Mouse (Mus musculus): ENCODE results near the gene Ppp1r1b. TPM values are rescaled to one million over a fixed set of nuclear protein-coding genes. Genes with fewer than 3 reads are reported as not detected.

Gene Ppp1r1b
- polyA plus RNA-seq, 1 experiment from 2014 or later: 0.41 TPM

DNA sequence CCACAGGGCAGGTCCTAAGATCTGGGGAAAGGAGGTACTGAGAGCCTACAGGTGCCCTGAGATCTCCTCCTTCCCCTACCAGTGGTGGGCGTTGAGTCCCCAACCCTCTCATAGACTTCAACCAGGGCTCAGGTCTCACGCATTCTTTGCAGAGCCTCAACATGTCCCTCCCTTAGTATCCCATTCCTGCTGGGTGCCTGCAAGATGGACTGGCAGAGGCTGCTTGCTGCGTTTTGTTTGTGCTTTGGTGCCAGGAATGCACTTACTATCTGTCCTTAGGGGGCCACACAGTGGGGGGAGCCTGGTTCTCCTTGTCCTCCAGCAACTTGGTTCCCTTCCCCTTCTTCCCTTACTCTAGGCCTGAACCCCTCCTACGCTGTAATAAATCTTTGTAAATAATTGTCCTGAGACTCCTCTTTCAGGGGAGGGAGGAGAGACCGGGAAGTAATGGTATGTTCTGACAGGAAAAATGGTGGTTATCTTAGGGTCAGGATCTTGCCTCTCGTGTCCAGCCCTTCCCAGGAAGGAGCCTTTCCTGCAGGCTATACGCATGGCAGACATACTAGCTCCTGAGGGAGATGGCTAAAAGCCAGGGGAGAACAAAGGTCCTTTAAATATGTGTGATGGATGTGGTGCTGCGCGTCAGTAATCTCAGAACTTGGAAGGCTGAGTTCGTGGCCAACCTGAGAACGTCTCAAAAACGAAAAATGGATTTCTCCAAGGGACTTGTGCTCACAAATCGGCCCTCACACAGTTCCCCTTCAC is 9.4 kb downstream of the Ppp1r1b start:
- Histone ChIP-seq H3K9me3 (no peaks in the 10 kb centered on the region), H3K4me3 (peak overlapping the region; percentile 81), H3K36me3 (replicated peaks) (no peaks in the 10 kb centered on the region), H3K27me3 (ENCODE audit: poor library complexity, severe bottlenecking) (peaks cover 47% of the 10 kb centered on the region), H3K27ac (peak overlapping the region; percentile 93), H3K4me1 (peaks cover 73% of the 10 kb centered on the region)
- 10% methylated on average over 13 of the region's 13 CpGs for WGBS
- DNase-seq (ENCODE audit: extremely low spot score, low spot score): no peak

DNA sequence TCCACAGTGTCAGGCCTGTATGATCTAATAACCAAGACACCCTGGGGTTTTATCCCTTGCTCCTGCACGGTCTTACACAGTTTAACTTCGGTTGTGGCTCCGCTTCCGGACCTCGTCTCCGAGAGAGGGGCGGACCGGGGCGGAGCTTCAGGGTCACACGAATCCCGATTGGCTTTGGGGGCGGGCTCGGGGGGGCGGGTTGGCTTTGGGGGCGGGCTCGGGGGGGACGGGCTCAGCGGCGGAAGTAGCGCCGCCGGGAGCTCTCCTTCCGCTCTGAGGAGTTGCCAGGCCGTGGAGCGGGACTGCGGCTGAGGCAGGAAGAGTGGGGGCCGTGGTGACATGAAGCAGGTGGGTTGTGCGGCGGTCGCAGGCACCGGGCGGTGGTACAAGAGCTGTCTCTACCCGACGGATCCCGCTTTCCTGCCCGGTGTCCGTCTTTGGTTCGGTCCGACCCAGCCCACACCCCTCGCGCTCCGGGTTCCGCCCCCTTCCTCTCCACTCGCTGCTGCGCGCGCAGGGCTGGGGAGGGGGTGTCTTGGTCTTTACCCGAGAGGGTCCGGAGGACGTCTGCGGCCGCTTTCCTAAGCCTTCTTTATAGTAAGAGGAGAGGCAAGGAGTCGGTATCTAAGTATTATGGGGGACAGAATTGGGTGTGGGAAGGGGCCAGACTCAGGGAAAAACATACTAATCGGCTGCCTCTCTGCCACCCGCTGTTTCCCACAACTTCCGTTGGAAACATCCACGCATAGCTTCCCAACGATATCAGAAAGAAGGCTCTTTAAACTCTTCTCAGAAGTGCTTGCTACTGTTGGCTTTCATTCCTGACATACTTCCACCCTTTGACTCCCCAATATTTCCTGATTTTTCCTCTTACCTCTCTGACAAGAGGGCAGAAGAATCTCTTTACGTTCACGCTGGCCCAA is 10.2 kb downstream of the Ppp1r1b start, which contains the start of gene Stard3:
Gene Stard3, plus strand, starts transcription at position 208 of the 923 bp plus-strand sequence.
- under 1% methylated on average over 60 of the region's 60 CpGs for WGBS
- H3K4me3 ChIP-seq: peak within 1 kb of the TSS; percentile 81
- DNase-seq (ENCODE audit: extremely low spot score, low spot score): peak; percentile 90
- H3K27ac ChIP-seq: peak within 1 kb of the TSS; percentile 93
- peaks cover 38% of the 10 kb centered on the region for H3K27me3 ChIP-seq (ENCODE audit: poor library complexity, severe bottlenecking)
- H3K36me3 ChIP-seq (replicated peaks): no peaks in the 10 kb centered on the region
- H3K4me1 ChIP-seq: peaks cover 78% of the 10 kb centered on the region
- H3K9me3 ChIP-seq: no peaks in the 10 kb centered on the region

DNA sequence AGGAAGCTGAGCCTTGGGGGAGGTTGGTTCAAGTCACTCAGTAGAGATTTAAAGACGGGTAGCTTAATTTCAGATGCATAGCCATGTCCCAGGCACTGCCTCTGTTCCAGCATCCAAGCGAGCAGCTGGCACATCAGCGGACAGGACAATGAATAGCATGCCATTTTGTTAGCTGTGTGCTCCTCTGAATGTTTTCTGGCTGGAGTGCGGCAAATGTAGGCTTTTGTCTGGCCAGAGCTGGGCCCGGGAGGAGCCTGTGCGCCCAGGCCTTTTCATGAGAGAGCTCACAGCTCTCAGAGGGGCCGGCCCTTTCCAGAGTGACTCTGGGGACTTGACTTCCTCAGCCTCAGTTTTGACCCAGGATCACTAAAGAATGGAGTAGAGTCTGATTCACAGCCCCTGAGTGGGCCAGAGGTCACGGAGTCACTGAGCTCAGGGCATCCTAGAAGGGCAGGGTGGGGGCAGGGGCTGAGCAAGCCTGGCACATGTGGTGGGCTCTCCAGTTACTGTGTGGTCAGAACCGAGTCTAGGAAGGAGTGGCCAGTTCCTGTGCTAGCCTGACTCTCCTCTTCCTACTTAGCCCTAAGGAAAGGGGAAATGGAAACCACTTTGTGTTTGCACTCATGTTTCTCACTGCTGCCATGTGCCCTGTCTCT is 12.8 kb downstream of the Ppp1r1b start:
- no peak for DNase-seq (ENCODE audit: extremely low spot score, low spot score)
- 59% methylated on average over 9 of the region's 9 CpGs for WGBS
- Histone ChIP-seq H3K36me3 (replicated peaks) (no peaks in the 10 kb centered on the region), H3K4me1 (peaks cover 59% of the 10 kb centered on the region), H3K4me3 (no peak overlapping the region), H3K9me3 (no peaks in the 10 kb centered on the region), H3K27ac (peak overlapping the region; percentile 27), H3K27me3 (ENCODE audit: poor library complexity, severe bottlenecking) (peaks cover 13% of the 10 kb centered on the region)

DNA sequence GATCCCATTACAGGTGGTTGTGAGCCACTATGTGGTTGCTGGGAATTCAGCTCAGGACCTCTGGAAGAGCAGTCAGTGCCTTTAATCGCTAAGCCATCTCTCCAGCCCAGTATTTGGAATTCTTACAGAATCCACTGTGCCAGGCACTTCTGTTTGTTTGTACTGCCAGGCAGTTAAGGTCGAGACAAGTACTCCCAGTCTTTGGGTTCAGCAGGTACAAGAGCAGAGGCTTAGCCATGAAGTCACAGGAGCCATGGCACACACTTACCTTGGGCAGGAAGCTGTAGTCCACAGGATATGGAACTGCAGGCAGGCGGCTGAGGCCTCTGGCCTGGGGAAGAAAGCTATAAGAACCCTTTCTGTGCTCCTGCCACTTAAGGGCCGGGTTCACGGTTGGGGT is 15.6 kb downstream of the Ppp1r1b start:
- Histone ChIP-seq H3K27me3 (ENCODE audit: poor library complexity, severe bottlenecking) (no peaks in the 10 kb centered on the region), H3K9me3 (no peaks in the 10 kb centered on the region), H3K27ac (no peak overlapping the region), H3K4me3 (no peak overlapping the region), H3K36me3 (replicated peaks) (no peaks in the 10 kb centered on the region; the same call in 1 of the 2 replicates), H3K4me1 (peaks cover 40% of the 10 kb centered on the region)
- no peak for DNase-seq (ENCODE audit: extremely low spot score, low spot score)
- WGBS: 90% methylated on average over 5 of the region's 5 CpGs

DNA sequence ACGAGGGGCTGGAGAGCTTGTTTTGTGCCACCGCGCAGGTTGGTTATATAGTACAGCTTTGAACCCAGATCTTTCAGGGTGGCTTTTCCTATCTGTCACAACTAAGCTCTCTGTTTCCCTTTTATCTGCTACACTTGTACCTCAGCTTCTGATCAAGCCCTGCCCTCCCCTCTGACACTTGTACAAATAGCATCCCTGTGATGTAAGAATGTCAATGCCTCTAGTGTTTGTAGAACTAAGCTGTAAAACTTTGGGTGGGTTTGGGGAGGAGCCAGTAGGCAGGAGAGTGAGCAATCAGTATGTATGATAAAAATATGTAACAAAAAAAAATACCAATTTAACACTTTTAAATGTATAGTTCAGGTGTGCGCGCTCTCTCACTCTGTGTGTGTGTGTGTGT is 16.2 kb downstream of the Ppp1r1b start:
- no peaks in the 10 kb centered on the region; the same call in 1 of the 2 replicates for H3K36me3 ChIP-seq (replicated peaks)
- H3K27ac ChIP-seq: no peak overlapping the region
- WGBS: 94% methylated on average over 5 of the region's 5 CpGs
- H3K4me3 ChIP-seq: no peak overlapping the region
- H3K4me1 ChIP-seq: peaks cover 34% of the 10 kb centered on the region
- DNase-seq (ENCODE audit: extremely low spot score, low spot score): no peak
- H3K27me3 ChIP-seq (ENCODE audit: poor library complexity, severe bottlenecking): no peaks in the 10 kb centered on the region
- H3K9me3 ChIP-seq: no peaks in the 10 kb centered on the region

DNA sequence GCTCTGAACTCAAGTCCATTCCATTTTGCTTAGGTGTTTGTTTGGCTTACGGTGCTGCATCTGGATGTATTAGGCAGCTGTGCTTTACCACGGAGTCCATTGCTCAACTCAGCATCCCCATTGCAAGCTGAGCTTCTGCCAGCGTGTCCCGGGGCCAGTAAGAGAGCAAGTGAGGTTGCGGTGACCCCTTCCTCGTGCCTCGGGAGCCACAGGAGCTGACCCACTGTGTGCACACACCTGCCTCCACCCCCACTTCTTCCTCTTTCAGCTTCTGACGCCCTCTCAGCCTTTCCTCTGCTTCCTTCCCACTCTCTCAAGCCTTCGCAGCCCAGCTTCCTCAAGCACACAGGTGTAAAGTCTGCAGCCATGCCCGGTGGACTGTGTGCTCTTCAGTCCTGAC is 18.1 kb downstream of the Ppp1r1b start:
- no peak overlapping the region for H3K27ac ChIP-seq
- H3K9me3 ChIP-seq: no peaks in the 10 kb centered on the region
- no peaks in the 10 kb centered on the region for H3K27me3 ChIP-seq (ENCODE audit: poor library complexity, severe bottlenecking)
- DNase-seq (ENCODE audit: extremely low spot score, low spot score): no peak
- peaks cover 31% of the 10 kb centered on the region for H3K4me1 ChIP-seq
- no peaks in the 10 kb centered on the region; the same call in 1 of the 2 replicates for H3K36me3 ChIP-seq (replicated peaks)
- 83% methylated on average over 10 of the region's 10 CpGs for WGBS
- H3K4me3 ChIP-seq: no peak overlapping the region

DNA sequence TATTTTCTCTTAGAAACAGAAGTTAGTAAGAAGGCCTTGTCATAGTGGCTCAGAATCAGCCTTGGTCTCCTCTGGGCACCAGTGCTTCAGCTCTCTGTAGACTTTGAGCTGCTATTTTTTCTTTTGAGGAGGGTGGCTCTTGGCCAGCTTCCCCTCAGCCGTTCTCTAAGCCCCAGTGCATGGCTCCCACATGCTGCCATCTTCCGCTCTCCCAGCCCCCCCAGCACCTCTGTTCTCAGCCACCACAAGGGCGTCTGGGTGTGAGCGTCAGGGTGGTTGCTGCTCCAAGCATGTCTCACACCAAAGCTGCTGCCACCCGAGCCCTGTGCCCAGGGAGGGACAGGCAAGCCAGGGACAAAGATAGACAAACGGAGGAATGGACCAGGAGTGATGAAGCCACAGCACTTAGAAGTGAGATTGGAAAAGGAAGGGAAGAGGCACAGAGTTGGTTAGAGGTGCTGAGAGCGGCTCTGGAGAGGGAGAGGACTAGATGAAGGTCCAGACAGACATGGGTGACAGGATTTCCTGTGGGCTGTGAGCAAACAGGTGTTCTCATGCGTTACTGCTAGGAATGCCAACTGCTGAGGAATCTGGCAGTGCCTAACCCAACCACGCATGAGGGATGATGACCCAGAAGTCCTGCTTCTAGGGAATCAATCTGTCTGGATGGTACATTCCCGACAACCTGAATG is 19.1 kb downstream of the Ppp1r1b start:
- H3K4me3 ChIP-seq: no peak overlapping the region
- WGBS: 90% methylated on average over 10 of the region's 10 CpGs
- no peaks in the 10 kb centered on the region for H3K27me3 ChIP-seq (ENCODE audit: poor library complexity, severe bottlenecking)
- no peak for DNase-seq (ENCODE audit: extremely low spot score, low spot score)
- no peaks in the 10 kb centered on the region for H3K9me3 ChIP-seq
- H3K27ac ChIP-seq: no peak overlapping the region
- H3K36me3 ChIP-seq (replicated peaks): no peaks in the 10 kb centered on the region; the same call in 1 of the 2 replicates
- peaks cover 32% of the 10 kb centered on the region for H3K4me1 ChIP-seq

DNA sequence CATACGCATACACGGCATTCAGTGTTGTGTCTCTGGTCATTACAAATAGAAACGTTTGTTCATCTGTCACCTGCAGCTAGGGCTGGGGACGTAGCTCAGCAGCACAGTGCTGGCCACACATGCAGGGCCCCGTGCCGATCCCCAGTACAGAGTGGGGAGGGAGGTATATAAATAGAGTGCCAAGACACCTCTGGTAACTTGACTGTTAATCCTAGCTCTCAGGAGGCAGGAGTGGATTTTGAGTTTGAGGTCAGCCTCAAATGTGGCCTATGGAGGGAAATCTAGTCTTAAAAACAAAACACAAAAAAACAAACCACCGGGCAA is 19.6 kb downstream of the Ppp1r1b start:
- Histone ChIP-seq H3K4me3 (no peak overlapping the region), H3K27me3 (ENCODE audit: poor library complexity, severe bottlenecking) (no peaks in the 10 kb centered on the region), H3K36me3 (replicated peaks) (peaks cover 3% of the 10 kb centered on the region; the same call in 1 of the 2 replicates), H3K9me3 (no peaks in the 10 kb centered on the region), H3K27ac (no peak overlapping the region), H3K4me1 (peaks cover 36% of the 10 kb centered on the region)
- 90% methylated on average over 7 of the region's 7 CpGs for WGBS
- no peak for DNase-seq (ENCODE audit: extremely low spot score, low spot score)

DNA sequence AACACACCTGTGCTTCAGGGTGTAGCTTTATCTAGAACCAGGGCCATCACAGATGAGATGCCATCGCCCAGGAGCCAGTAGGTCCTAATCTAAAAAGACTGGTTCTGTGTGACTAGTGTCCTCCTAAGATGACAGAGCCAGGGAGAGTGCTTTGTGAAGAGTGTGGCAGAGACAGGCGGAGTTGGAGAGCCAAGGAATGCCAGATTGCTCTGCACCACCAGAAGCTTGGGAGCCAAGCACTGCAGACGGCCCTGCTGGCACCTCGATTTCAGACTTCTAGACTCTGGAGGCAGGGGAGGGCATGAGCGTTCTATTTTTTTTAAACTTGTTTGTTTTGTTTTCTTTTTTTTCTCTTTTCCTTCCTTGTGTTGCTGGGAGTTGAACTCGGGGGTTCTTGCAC is 21.1 kb downstream of the Ppp1r1b start:
- DNase-seq (ENCODE audit: extremely low spot score, low spot score): no peak
- peaks cover 32% of the 10 kb centered on the region for H3K4me1 ChIP-seq
- WGBS: 80% methylated on average over 6 of the region's 6 CpGs
- peaks cover 11% of the 10 kb centered on the region for H3K36me3 ChIP-seq (replicated peaks)
- no peaks in the 10 kb centered on the region for H3K27me3 ChIP-seq (ENCODE audit: poor library complexity, severe bottlenecking)
- H3K4me3 ChIP-seq: no peak overlapping the region
- no peak overlapping the region for H3K27ac ChIP-seq
- no peaks in the 10 kb centered on the region for H3K9me3 ChIP-seq

DNA sequence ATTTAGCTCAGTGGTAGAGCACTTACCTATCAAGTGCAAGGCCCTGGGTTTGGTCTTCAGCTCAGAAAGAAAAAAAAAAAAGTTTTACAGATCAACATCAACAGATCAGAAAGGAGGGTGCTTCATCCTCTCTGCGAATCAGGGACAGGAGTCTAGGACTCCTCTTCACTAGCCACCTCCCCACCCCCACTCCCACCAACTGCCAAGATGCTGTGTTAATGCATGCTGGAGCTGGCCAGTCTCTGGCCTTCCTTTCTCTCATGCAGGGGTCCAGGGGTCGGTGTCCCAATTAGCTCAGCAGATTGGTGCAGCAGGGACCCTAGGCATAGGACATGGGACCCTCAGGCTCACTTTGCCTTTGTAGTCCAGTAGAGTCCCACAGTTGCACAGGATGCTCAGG is 22.4 kb downstream of the Ppp1r1b start:
- 71% methylated on average over 2 of the region's 2 CpGs for WGBS
- Histone ChIP-seq H3K4me3 (no peak overlapping the region), H3K36me3 (replicated peaks) (peaks cover 24% of the 10 kb centered on the region), H3K4me1 (peaks cover 32% of the 10 kb centered on the region), H3K9me3 (no peaks in the 10 kb centered on the region), H3K27ac (peak overlapping the region; percentile 87), H3K27me3 (ENCODE audit: poor library complexity, severe bottlenecking) (no peaks in the 10 kb centered on the region)
- no peak for DNase-seq (ENCODE audit: extremely low spot score, low spot score)

DNA sequence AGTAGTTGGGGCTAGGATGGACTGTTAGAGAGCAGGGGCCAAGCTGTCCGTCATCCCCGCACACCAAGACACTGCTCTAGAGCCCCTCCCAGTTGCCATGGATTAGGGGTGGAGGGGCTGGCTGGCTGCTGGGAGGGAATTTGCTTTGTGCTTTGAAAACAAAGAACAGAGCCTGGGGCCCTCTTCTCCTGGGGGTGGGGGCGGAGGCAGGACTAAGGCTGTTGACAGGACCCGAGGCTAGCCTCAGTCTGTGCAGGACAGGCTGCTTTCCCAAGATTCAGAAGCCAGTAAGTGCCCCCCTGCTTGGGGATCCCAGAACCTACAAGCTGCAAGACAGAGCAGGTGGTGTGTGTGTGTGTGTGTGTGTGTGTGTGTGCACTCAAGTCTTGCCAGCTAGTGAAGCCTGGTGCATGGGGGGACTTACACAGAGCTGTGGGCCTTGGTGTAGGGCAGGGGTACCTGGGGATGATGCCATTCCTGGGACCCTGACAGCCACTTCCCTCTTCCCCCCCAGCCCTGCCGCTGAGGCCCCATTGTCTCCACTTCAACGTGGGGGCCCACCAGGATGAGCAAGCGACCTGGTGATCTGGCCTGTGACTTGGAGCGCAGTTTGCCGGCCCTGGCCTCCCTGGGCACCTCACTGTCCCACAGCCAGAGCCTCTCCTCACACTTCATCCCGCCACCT is 23.5 kb downstream of the Ppp1r1b start:
- Histone ChIP-seq H3K36me3 (replicated peaks) (peaks cover 35% of the 10 kb centered on the region), H3K4me3 (peak overlapping the region; percentile 39), H3K27me3 (ENCODE audit: poor library complexity, severe bottlenecking) (no peaks in the 10 kb centered on the region), H3K9me3 (no peaks in the 10 kb centered on the region), H3K27ac (peak overlapping the region; percentile 87), H3K4me1 (peaks cover 32% of the 10 kb centered on the region)
- 26% methylated on average over 10 of the region's 10 CpGs for WGBS
- DNase-seq (ENCODE audit: extremely low spot score, low spot score): peak; percentile 69

DNA sequence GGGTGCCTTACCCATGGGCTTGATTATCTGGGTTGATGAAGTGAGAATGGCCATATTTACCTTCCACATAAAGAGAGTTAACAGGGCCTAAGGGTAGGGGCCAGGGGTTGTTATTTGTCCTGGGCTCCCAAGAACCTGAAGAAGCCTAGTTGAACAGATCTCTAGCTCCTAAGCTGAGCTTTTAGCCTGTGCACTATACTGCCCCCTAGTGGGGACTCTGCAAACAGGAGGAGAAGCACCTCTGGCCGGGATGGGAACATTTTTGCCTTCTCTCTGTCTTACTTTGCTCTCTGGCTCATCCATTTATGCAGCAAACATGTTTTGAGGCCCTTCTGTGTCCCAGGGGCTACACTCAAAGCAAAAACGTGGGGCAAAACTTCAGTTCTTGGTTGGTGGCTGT is 24.2 kb downstream of the Ppp1r1b start:
- H3K4me1 ChIP-seq: peaks cover 32% of the 10 kb centered on the region
- peak overlapping the region; percentile 87 for H3K27ac ChIP-seq
- WGBS: 11% methylated on average over 2 of the region's 2 CpGs

More for the DNA sequence above, 24.2 kb downstream of the Ppp1r1b start:
- peak; percentile 71 for DNase-seq (ENCODE audit: extremely low spot score, low spot score)
- H3K27me3 ChIP-seq (ENCODE audit: poor library complexity, severe bottlenecking): no peaks in the 10 kb centered on the region
- no peaks in the 10 kb centered on the region for H3K9me3 ChIP-seq
- peaks cover 42% of the 10 kb centered on the region for H3K36me3 ChIP-seq (replicated peaks)
- peak overlapping the region; percentile 39 for H3K4me3 ChIP-seq
